Mouse (Mus musculus) liver, adult 2 months (tissue): ENCODE measurements around the gene Wipf2. TPM values are rescaled to one million over a fixed set of nuclear protein-coding genes. Genes with fewer than 3 reads are reported as not detected.

Source experiments
- DNase-seq: peaks from one replicate; pipeline ENCODE4 v3.0.0-alpha.2; 2011; ENCODE audit warnings: low read depth, low spot score; ENCODE audit errors: extremely low read depth
- H3K27ac ChIP-seq: fragments of 200-500 bp; replicated peaks from 2 replicates; pipeline ENCODE4 v1.5.1; 2012; ENCODE audit warnings: low read depth, mild to moderate bottlenecking, control low read depth, inconsistent platforms, low read length; ENCODE audit not compliant: insufficient read depth
- H3K27me3 ChIP-seq: fragments of 200-500 bp; 2 replicates; pipeline ENCODE4 v1.6.1; 2012; ENCODE audit warnings: mild to moderate bottlenecking, moderate library complexity, low read length, inconsistent platforms; ENCODE audit not compliant: control insufficient read depth, insufficient read depth
- H3K36me3 ChIP-seq: fragments of 200-500 bp; 2 replicates; pipeline ENCODE4 v1.6.1; 2012; ENCODE audit warnings: low read length, inconsistent platforms; ENCODE audit not compliant: control insufficient read depth, insufficient read depth
- H3K4me1 ChIP-seq: fragments of 200-500 bp; 2 replicates; pipeline ENCODE4 v1.6.1; 2011; ENCODE audit warnings: low read length; ENCODE audit not compliant: control insufficient read depth, insufficient read depth
- H3K4me3 ChIP-seq: fragments of 200-500 bp; 2 replicates; pipeline ENCODE4 v1.5.1; 2011; ENCODE audit warnings: low read depth, mild to moderate bottlenecking, control low read depth, low read length, moderate library complexity; ENCODE audit not compliant: insufficient read depth
- H3K79me2 ChIP-seq: fragments of 200-500 bp; 2 replicates; pipeline ENCODE4 v1.6.1; 2012; ENCODE audit warnings: inconsistent platforms, mild to moderate bottlenecking, low read length, moderate library complexity; ENCODE audit not compliant: control insufficient read depth, insufficient read depth
- H3K9ac ChIP-seq: fragments of 200-500 bp; 2 replicates; pipeline ENCODE4 v1.6.1; 2012; ENCODE audit warnings: low read depth, mild to moderate bottlenecking, control low read depth, inconsistent platforms, low read length
- CTCF ChIP-seq: fragments of 200-500 bp; IDR thresholded peaks from 2 replicates; pipeline ENCODE4 v1.5.1; 2011; ENCODE audit warnings: low read depth, low read length, control low read depth
- POLR2A ChIP-seq: fragments of 200-500 bp; IDR thresholded peaks from 2 replicates; pipeline ENCODE4 v1.6.1; 2011; ENCODE audit warnings: low read length, control low read depth; ENCODE audit not compliant: insufficient read depth; ENCODE audit errors: extremely low read depth
- WGBS: fragments of 180-500 bp; shearing (Covaris S2); methylation state at CpG from one replicate; pipeline ENCODE4 v1.1.7; 2018; 5-methylcytosine and 5-hydroxymethylcytosine counted together
- polyA plus RNA-seq: library from polyadenylated mRNA; depleted of rRNA; stranded (reverse); fragments of >200 nt; gene quantifications from 2 replicates; pipeline ENCODE4 v1.2.3, GENCODE M21; 2012
- total RNA-seq: library from RNA; depleted of rRNA; stranded (reverse); fragments of >200 nt; gene quantifications from 2 replicates; pipeline ENCODE4 v1.2.3, GENCODE M21; 2014

The Wipf2 gene
- total and polyA plus RNA-seq, 2 experiments = 1.5 to 3.1 TPM

DNA sequence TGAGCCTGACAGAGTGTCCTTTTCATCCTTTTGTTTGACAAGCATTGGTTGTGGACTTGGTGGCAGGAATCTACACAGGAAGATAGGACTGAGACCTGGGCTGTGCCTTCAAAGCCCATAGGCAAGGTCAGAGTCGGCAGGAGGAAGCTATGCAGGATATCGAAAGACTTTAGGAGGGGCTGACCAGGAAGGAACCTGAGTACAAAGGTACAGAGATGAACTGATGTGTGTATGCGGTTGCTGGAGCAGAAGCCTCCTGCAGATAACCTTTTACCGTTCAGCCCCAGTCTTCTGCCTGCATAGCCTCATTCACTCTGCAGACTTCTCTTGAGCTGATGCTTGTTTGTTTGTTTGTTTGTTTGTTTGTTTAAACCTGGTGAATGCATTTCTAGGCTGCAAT is 42.1 kb downstream of the Wipf2 start:
- 39% methylated on average over 4 of the region's 4 CpGs for WGBS
- DNase-seq = no peak
- no peaks in the 10 kb centered on the region for H3K27me3 ChIP-seq
- no peak overlapping the region for H3K4me3 ChIP-seq
- no peak overlapping the region for H3K9ac ChIP-seq
- H3K36me3 ChIP-seq = peaks cover 3% of the 10 kb centered on the region; the same call in 1 of the 2 replicates
- no peak overlapping the region for H3K27ac ChIP-seq
- TF ChIP-seq CTCF = no peak
- peaks cover 3% of the 10 kb centered on the region; the same call in 1 of the 2 replicates for H3K4me1 ChIP-seq
- H3K79me2 ChIP-seq = no peaks in the 10 kb centered on the region

DNA sequence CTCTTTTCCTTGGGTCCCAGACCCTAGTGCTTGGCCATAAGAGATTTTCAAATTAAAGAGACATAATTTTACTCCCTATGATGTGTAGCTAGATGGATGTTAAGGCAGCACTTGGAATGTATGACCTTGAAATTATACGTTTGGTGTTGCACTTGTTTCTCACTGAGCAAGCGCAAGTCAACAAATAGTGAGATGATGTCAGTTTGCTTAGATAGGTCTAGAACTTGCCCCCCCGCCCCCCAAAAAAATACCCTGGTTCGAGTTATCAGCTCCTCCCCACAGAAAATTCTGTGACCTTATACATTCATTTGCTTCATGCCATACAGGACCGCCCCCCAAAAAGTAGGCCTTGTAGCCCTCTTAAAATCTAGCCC is 43.6 kb downstream of the Wipf2 start:
- Histone ChIP-seq H3K9ac (no peak overlapping the region), H3K4me3 (peak overlapping the region; percentile 38; the same call in 1 of the 2 replicates), H3K79me2 (no peaks in the 10 kb centered on the region), H3K27ac (no peak overlapping the region), H3K4me1 (peaks cover 3% of the 10 kb centered on the region; the same call in 1 of the 2 replicates), H3K36me3 (no peaks in the 10 kb centered on the region), H3K27me3 (no peaks in the 10 kb centered on the region)
- TF ChIP-seq POLR2A (no peak), CTCF (no peak)
- no peak for DNase-seq
- 51% methylated on average over 5 of the region's 5 CpGs for WGBS

DNA sequence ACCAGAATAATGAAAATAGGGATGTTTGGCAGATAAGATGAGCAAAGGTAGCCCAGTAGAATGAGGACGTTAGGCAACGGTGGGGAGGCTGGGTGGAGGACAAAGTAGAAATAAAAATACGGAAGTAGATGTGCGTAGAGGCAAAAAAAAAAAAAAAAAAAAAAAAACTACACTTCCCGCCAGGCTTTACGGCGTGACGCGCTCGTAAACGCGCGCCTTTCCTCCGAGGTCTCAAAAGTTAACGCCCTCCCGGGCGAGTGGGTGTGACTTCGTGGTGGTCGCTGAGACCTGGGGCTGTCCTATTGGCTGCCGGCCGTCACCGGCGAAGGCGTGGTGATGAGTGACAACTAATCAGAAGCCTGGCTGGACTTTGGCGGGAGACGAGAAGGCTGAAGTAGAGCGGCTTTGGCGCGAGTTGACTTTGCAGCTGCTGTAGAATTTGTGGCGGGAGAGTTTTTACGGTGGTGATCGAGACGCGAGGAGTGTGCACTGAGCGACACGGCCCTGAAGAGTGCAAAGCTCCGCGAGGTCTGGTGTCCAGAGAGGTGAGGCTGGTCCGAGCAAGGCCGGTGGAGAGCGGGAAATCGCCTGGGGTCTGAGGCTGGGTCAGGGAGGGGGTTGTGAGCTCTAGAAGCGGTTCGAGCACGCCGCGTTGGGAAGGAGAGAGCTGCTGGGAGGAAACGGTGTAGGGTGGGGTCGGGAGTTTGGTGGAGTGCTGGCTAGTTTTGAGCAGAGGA is 44.2 kb downstream of the Wipf2 start, which contains the start of gene Cdc6:
Cdc6 (plus strand) TSS at position 365 of the 737 bp plus-strand sequence.
- WGBS = under 1% methylated on average over 49 of the region's 49 CpGs
- peak; percentile 90 for DNase-seq

DNA sequence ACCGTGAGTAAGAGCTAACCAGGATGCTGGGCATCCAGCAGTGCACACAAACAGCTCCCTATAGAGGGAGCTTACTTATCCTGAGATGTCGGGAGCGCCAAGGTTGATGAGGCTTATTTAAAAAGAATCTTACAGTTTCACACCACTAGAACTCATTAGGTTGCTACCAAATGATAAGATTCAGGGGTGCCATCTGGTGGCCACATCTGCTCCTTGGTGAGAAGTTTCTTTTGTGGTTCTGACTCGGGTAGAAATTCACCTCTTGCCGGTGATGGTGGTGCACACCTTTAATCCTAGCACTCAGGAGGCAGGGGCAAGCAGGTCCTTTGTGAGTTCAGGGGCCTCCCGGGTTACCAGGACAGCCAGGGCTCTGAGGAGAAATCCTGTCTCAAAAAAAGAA is 46.2 kb downstream of the Wipf2 start:
- H3K79me2 ChIP-seq = no peaks in the 10 kb centered on the region
- H3K4me1 ChIP-seq = peaks cover 3% of the 10 kb centered on the region; the same call in 1 of the 2 replicates
- DNase-seq = peak; percentile 51
- TF ChIP-seq CTCF (peak; percentile 44), POLR2A (no peak)
- H3K9ac ChIP-seq = no peak overlapping the region
- no peak overlapping the region for H3K27ac ChIP-seq
- H3K4me3 ChIP-seq = no peak overlapping the region
- H3K36me3 ChIP-seq = no peaks in the 10 kb centered on the region
- WGBS = 43% methylated on average over 6 of the region's 6 CpGs
- H3K27me3 ChIP-seq = no peaks in the 10 kb centered on the region

More for the DNA sequence above, 44.2 kb downstream of the Wipf2 start, which contains the start of gene Cdc6:
- Histone ChIP-seq H3K9ac (0 out of 2 replicates have a peak within 1 kb of the TSS, but pooled peaks have one; percentile 14), H3K4me1 (peaks cover 3% of the 10 kb centered on the region; the same call in 1 of the 2 replicates), H3K27me3 (no peaks in the 10 kb centered on the region), H3K36me3 (no peaks in the 10 kb centered on the region), H3K27ac (no peak within 1 kb of the TSS), H3K4me3 (peak within 1 kb of the TSS; percentile 53), H3K79me2 (no peaks in the 10 kb centered on the region)
- no peak for TF ChIP-seq POLR2A
- no peak for TF ChIP-seq CTCF

DNA sequence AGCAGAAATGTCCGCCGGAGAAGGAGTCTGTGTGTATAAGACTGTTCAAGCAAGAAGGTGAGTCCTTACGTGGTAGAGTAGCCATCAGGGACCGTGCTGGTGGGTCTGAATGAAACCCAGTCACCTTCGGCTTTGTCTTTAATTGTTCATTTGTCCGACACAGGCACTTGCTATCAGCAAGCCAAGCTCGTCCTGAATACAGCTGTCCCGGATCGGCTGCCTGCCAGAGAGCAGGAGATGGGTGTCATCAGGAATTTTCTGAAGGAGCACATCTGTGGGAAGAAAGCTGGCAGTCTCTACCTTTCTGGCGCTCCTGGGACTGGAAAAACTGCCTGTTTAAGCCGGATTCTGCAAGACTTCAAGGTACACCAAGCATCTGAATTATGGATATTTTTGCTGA is 47.0 kb downstream of the Wipf2 start:
- Histone ChIP-seq H3K36me3 (no peaks in the 10 kb centered on the region), H3K4me1 (peaks cover 3% of the 10 kb centered on the region; the same call in 1 of the 2 replicates), H3K4me3 (no peak overlapping the region), H3K27ac (no peak overlapping the region), H3K9ac (no peak overlapping the region), H3K79me2 (no peaks in the 10 kb centered on the region), H3K27me3 (no peaks in the 10 kb centered on the region)
- DNase-seq = no peak
- TF ChIP-seq POLR2A = no peak
- no peak for TF ChIP-seq CTCF
- WGBS = 94% methylated on average over 11 of the region's 11 CpGs

DNA sequence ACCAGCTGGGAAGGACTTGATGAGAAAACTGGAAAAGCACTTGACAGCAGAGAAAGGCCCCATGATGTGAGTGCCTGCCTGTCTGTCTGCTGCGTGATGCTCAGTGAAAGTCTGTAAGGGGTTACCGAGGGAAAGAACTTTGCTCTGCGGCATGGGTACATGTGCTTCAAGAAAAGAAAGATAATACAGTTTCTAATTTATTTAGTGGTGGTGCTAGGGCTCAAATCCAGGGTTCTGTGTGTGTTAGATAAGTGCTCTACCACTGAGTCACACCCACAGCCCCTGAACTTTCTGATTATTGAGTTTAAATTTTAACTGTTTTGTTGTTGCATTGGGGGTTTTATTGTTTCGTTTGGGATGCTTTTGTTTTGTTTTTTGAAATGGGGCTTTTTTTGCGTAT is 48.1 kb downstream of the Wipf2 start:
- no peaks in the 10 kb centered on the region for H3K36me3 ChIP-seq
- WGBS = 91% methylated on average over 5 of the region's 5 CpGs
- H3K79me2 ChIP-seq = no peaks in the 10 kb centered on the region
- H3K27ac ChIP-seq = no peak overlapping the region
- TF ChIP-seq CTCF (no peak), POLR2A (no peak)
- H3K4me3 ChIP-seq = no peak overlapping the region
- no peak for DNase-seq
- H3K9ac ChIP-seq = no peak overlapping the region
- H3K27me3 ChIP-seq = no peaks in the 10 kb centered on the region
- H3K4me1 ChIP-seq = peaks cover 3% of the 10 kb centered on the region; the same call in 1 of the 2 replicates
